Mouse (Mus musculus) small intestine, adult 10 weeks (tissue): Measurements from ENCODE around the gene Rhox3a2. TPM values are rescaled to one million over a fixed set of nuclear protein-coding genes. Genes with fewer than 3 reads are reported as not detected.

Source experiments
- polyA plus RNA-seq: library from polyadenylated mRNA; stranded (reverse); fragments of 350-450 nt; fragmentation: Illumina TruSeq; extraction: RNeasy Lipid Tissue Mini Kit (QIAGEN cat#74804); gene quantifications from one replicate; pipeline ENCODE4 v1.2.3, GENCODE M21; 2014; ENCODE audit warnings: low replicate concordance

Gene Rhox3a2
- not detected for polyA plus RNA-seq

GRCm38 (mm10) chrX:37379728-37380127, at the start of gene Rhox3a2:
TSS of gene Rhox3a2 (plus strand) at chrX:37380028.

GRCm38 (mm10) chrX:37390548-37390947, 10.7 kb downstream of the Rhox3a2 start, which contains the start of gene Rhox4a2:
TSS of gene Rhox4a2 (plus strand) at chrX:37390848.

GRCm38 (mm10) chrX:37411767-37412166, 31.9 kb downstream of the Rhox3a2 start, which contains the start of gene Rhox2b:
TSS of gene Rhox2b (plus strand) at chrX:37412067.

GRCm38 (mm10) chrX:37432194-37432593, 52.4 kb downstream of the Rhox3a2 start, which contains the start of gene Rhox4b:
TSS of gene Rhox4b (plus strand) at chrX:37432494.

Other genes with a start within 250 kb of the Rhox3a2 start
- gene Akap14, start 211.2 kb upstream of the Rhox3a2 start, polyA plus RNA-seq, result 0.56 TPM
- 344 TPM for gene Ndufa1, start 188.9 kb upstream of the Rhox3a2 start, polyA plus RNA-seq
- 0.37 TPM for gene Rnf113a1, start 188.8 kb upstream of the Rhox3a2 start, polyA plus RNA-seq
- gene Gm9, start 169.0 kb upstream of the Rhox3a2 start, polyA plus RNA-seq, result not detected
- not detected for gene Rhox1, start 157.8 kb upstream of the Rhox3a2 start, polyA plus RNA-seq
- gene Rhox2a, start 135.1 kb upstream of the Rhox3a2 start, polyA plus RNA-seq, result not detected
- not detected for gene Rhox3a, start 130.1 kb upstream of the Rhox3a2 start, polyA plus RNA-seq
- gene Rhox4a, start 114.7 kb upstream of the Rhox3a2 start, polyA plus RNA-seq, result not detected
- not detected for gene Rhox4a2, start 10.8 kb downstream of the Rhox3a2 start, polyA plus RNA-seq
- gene Rhox2b, start 32.0 kb downstream of the Rhox3a2 start, polyA plus RNA-seq, result not detected
- gene Rhox4b, start 52.5 kb downstream of the Rhox3a2 start, polyA plus RNA-seq, result not detected
- gene Rhox2c, start 73.7 kb downstream of the Rhox3a2 start, polyA plus RNA-seq, result not detected
- gene Rhox3c, start 78.6 kb downstream of the Rhox3a2 start, polyA plus RNA-seq, result not detected
- gene Rhox4c, start 100.3 kb downstream of the Rhox3a2 start, polyA plus RNA-seq, result not detected
- gene Rhox2d, start 113.4 kb downstream of the Rhox3a2 start, polyA plus RNA-seq, result not detected
- not detected for gene Rhox4d, start 134.3 kb downstream of the Rhox3a2 start, polyA plus RNA-seq
- gene Rhox2e, start 150.4 kb downstream of the Rhox3a2 start, polyA plus RNA-seq, result not detected
- not detected for gene Rhox3e, start 162.0 kb downstream of the Rhox3a2 start, polyA plus RNA-seq
- gene Rhox4e, start 177.4 kb downstream of the Rhox3a2 start, polyA plus RNA-seq, result not detected
- gene Rhox2f, start 191.4 kb downstream of the Rhox3a2 start, polyA plus RNA-seq, result not detected
- not detected for gene Rhox3f, start 201.0 kb downstream of the Rhox3a2 start, polyA plus RNA-seq
- not detected for gene Rhox4f, start 227.7 kb downstream of the Rhox3a2 start, polyA plus RNA-seq
- not detected for gene Rhox3g, start 248.6 kb downstream of the Rhox3a2 start, polyA plus RNA-seq